Mouse (Mus musculus) midbrain, embryonic 10.5 days (tissue): ENCODE data around the gene Plcl2. TPM values are rescaled to one million over a fixed set of nuclear protein-coding genes. Genes with fewer than 3 reads are reported as not detected.

Experiments used
- DNase-seq: peaks from one replicate; pipeline ENCODE4 v3.0.0-alpha.2; 2017; ENCODE audit warnings: low spot score
- H3K27ac ChIP-seq: fragments of 300-500 bp; sonication (generic); replicated peaks from 2 replicates; pipeline ENCODE4 v1.5.1; 2016; ENCODE audit warnings: mild to moderate bottlenecking
- H3K27me3 ChIP-seq: fragments of 300-500 bp; sonication (generic); 2 replicates; pipeline ENCODE4 v1.6.1; 2016; ENCODE audit warnings: low read depth, mild to moderate bottlenecking; ENCODE audit not compliant: poor library complexity, severe bottlenecking
- H3K36me3 ChIP-seq: fragments of 300-500 bp; sonication (generic); 2 replicates; pipeline ENCODE4 v1.6.1; 2016; ENCODE audit warnings: mild to moderate bottlenecking, moderate library complexity
- H3K4me1 ChIP-seq: fragments of 300-500 bp; sonication (generic); 2 replicates; pipeline ENCODE4 v1.6.1; 2016
- H3K4me3 ChIP-seq: fragments of 300-500 bp; sonication (generic); 2 replicates; pipeline ENCODE4 v1.5.1; 2016; ENCODE audit warnings: mild to moderate bottlenecking, moderate library complexity
- H3K9me3 ChIP-seq: fragments of 300-500 bp; sonication (generic); replicated peaks from 2 replicates; pipeline ENCODE4 v1.6.1; 2016; ENCODE audit warnings: mild to moderate bottlenecking
- WGBS: fragments of 180-500 bp; shearing (Covaris S2); methylation state at CpG from one replicate; pipeline ENCODE4 v1.1.7; 2016; 5-methylcytosine and 5-hydroxymethylcytosine counted together
- polyA plus RNA-seq: library from polyadenylated mRNA; unstranded; fragments of >200 nt; fragmentation: Nextera tagmentation; extraction: Ambion mirVana; gene quantifications from 2 replicates; pipeline ENCODE4 v1.2.1, GENCODE M21; 2016

Gene Plcl2
- 3.8 and 4.1 TPM in 2 replicates for polyA plus RNA-seq

GRCm38 (mm10) chr17:50509251-50510104 is at the start of gene Plcl2:
TSS of gene Plcl2 (plus strand) at chr17:50509403.
- DNase-seq = peak; percentile 69
- Histone ChIP-seq H3K4me3 (peak within 1 kb of the TSS; percentile 87), H3K4me1 (peaks cover 30% of the 10 kb centered on the region), H3K27ac (peak within 1 kb of the TSS; percentile 96), H3K9me3 (no peaks in the 10 kb centered on the region), H3K27me3 (peaks cover 16% of the 10 kb centered on the region), H3K36me3 (no peaks in the 10 kb centered on the region)
- under 1% methylated on average over 90 of the region's 95 CpGs for WGBS

GRCm38 (mm10) chr17:50460301-50460700 is 48.9 kb upstream of the Plcl2 start:
- H3K27ac ChIP-seq = no peak overlapping the region
- no peaks in the 10 kb centered on the region for H3K9me3 ChIP-seq
- no peaks in the 10 kb centered on the region for H3K4me1 ChIP-seq
- no peaks in the 10 kb centered on the region for H3K27me3 ChIP-seq
- DNase-seq = no peak
- H3K4me3 ChIP-seq = no peak overlapping the region
- WGBS = 89% methylated on average over 8 of the region's 8 CpGs
- no peaks in the 10 kb centered on the region for H3K36me3 ChIP-seq

GRCm38 (mm10) chr17:50467438-50467837 is 41.8 kb upstream of the Plcl2 start:
- Histone ChIP-seq H3K9me3 (no peaks in the 10 kb centered on the region), H3K36me3 (no peaks in the 10 kb centered on the region), H3K4me3 (no peak overlapping the region), H3K27me3 (no peaks in the 10 kb centered on the region), H3K27ac (no peak overlapping the region), H3K4me1 (peaks cover 26% of the 10 kb centered on the region)
- 92% methylated on average over 2 of the region's 2 CpGs for WGBS
- no peak for DNase-seq

GRCm38 (mm10) chr17:50469126-50469525 is 40.1 kb upstream of the Plcl2 start:
- Histone ChIP-seq H3K9me3 (no peaks in the 10 kb centered on the region), H3K27me3 (no peaks in the 10 kb centered on the region), H3K36me3 (no peaks in the 10 kb centered on the region), H3K4me3 (no peak overlapping the region), H3K4me1 (peaks cover 26% of the 10 kb centered on the region), H3K27ac (no peak overlapping the region)
- WGBS = 74% methylated on average over 5 of the region's 5 CpGs
- no peak for DNase-seq

GRCm38 (mm10) chr17:50469543-50470431 is 39.4 kb upstream of the Plcl2 start:
- no peaks in the 10 kb centered on the region for H3K36me3 ChIP-seq
- peak overlapping the region; percentile 72 for H3K27ac ChIP-seq
- H3K4me1 ChIP-seq = peaks cover 26% of the 10 kb centered on the region
- H3K9me3 ChIP-seq = no peaks in the 10 kb centered on the region
- DNase-seq = peak; percentile 40
- H3K4me3 ChIP-seq = peak overlapping the region; percentile 32
- no peaks in the 10 kb centered on the region for H3K27me3 ChIP-seq
- 32% methylated on average over 13 of the region's 13 CpGs for WGBS

- H3K27ac ChIP-seq = peak overlapping the region; percentile 72
- peak overlapping the region; percentile 32; the same call in 1 of the 2 replicates for H3K4me3 ChIP-seq
- H3K36me3 ChIP-seq = no peaks in the 10 kb centered on the region
- H3K9me3 ChIP-seq = no peaks in the 10 kb centered on the region
- H3K27me3 ChIP-seq = no peaks in the 10 kb centered on the region
- 46% methylated on average over 16 of the region's 16 CpGs for WGBS
- peak; percentile 37 for DNase-seq
- peaks cover 26% of the 10 kb centered on the region for H3K4me1 ChIP-seq
Observed at GRCm38 (mm10) chr17:50470432-50471078, 38.6 kb upstream of the Plcl2 start.

- H3K27ac ChIP-seq = 0 out of 2 replicates have a peak overlapping the region, but pooled peaks have one; percentile 33
- no peaks in the 10 kb centered on the region for H3K9me3 ChIP-seq
- H3K4me3 ChIP-seq = no peak overlapping the region
- WGBS = 73% methylated on average over 3 of the region's 3 CpGs
- no peaks in the 10 kb centered on the region for H3K36me3 ChIP-seq
- H3K4me1 ChIP-seq = peaks cover 26% of the 10 kb centered on the region
- no peaks in the 10 kb centered on the region for H3K27me3 ChIP-seq
- DNase-seq = no peak
Observed at GRCm38 (mm10) chr17:50471230-50471629, 38.0 kb upstream of the Plcl2 start.

- Histone ChIP-seq H3K9me3 (no peaks in the 10 kb centered on the region), H3K4me1 (no peaks in the 10 kb centered on the region), H3K4me3 (no peak overlapping the region), H3K27me3 (no peaks in the 10 kb centered on the region), H3K36me3 (no peaks in the 10 kb centered on the region), H3K27ac (no peak overlapping the region)
- DNase-seq = no peak
- 86% methylated on average over 4 of the region's 4 CpGs for WGBS
Observed at GRCm38 (mm10) chr17:50477277-50477676, 31.9 kb upstream of the Plcl2 start.

GRCm38 (mm10) chr17:50480867-50481266 is 28.3 kb upstream of the Plcl2 start:
- Histone ChIP-seq H3K4me3 (no peak overlapping the region), H3K27ac (no peak overlapping the region), H3K9me3 (no peaks in the 10 kb centered on the region), H3K4me1 (no peaks in the 10 kb centered on the region), H3K36me3 (no peaks in the 10 kb centered on the region), H3K27me3 (no peaks in the 10 kb centered on the region)
- WGBS = 90% methylated on average over 7 of the region's 7 CpGs
- no peak for DNase-seq

GRCm38 (mm10) chr17:50483700-50484099 is 25.5 kb upstream of the Plcl2 start:
- H3K4me3 ChIP-seq = no peak overlapping the region
- H3K27ac ChIP-seq = no peak overlapping the region
- DNase-seq = no peak
- H3K27me3 ChIP-seq = no peaks in the 10 kb centered on the region
- no peaks in the 10 kb centered on the region for H3K36me3 ChIP-seq
- no peaks in the 10 kb centered on the region for H3K9me3 ChIP-seq
- H3K4me1 ChIP-seq = no peaks in the 10 kb centered on the region
- WGBS = 84% methylated on average over 7 of the region's 7 CpGs

GRCm38 (mm10) chr17:50484981-50485380 is 24.2 kb upstream of the Plcl2 start:
- no peaks in the 10 kb centered on the region for H3K27me3 ChIP-seq
- no peak overlapping the region for H3K27ac ChIP-seq
- no peaks in the 10 kb centered on the region for H3K4me1 ChIP-seq
- H3K36me3 ChIP-seq = no peaks in the 10 kb centered on the region
- 85% methylated on average over 5 of the region's 5 CpGs for WGBS
- no peak overlapping the region for H3K4me3 ChIP-seq
- H3K9me3 ChIP-seq = no peaks in the 10 kb centered on the region
- no peak for DNase-seq

- H3K4me1 ChIP-seq = no peaks in the 10 kb centered on the region
- no peaks in the 10 kb centered on the region for H3K9me3 ChIP-seq
- no peak overlapping the region for H3K4me3 ChIP-seq
- no peak overlapping the region for H3K27ac ChIP-seq
- 76% methylated on average over 1 of the region's 1 CpGs for WGBS
- no peak for DNase-seq
- no peaks in the 10 kb centered on the region for H3K27me3 ChIP-seq
- no peaks in the 10 kb centered on the region for H3K36me3 ChIP-seq
Observed at GRCm38 (mm10) chr17:50487058-50487618, 22.1 kb upstream of the Plcl2 start.
